Mouse (Mus musculus): ENCODE measurements at regions not wholly inside any gene's neighbourhood (a gene's known extent, or its start where the extent isn't known, plus 50 kb on each side); places are given as distances from the start of the nearest gene placed in this dataset.

DNA sequence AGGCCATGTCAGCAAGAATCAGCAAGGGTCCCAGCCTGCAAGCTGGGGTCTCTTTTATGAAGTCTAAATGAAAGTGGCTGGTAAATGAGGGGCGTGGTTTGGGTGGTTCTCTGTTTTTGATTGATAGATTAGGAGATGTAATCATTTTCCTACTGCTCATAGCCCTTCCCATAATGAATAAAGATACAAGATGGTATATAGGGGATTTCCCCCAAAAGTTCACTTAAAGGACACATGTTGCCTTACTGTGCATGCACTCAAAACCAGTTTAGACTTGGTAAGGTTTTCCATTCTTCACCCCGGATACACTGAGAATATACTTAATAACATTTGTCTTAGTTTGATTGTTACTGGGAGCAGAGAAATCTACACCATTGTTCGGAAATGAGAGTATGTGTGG, 262.4 kb upstream of the Zfp703 start:
- TF ChIP-seq CTCF (IDR thresholded peaks at IDR 0.05; ENCODE audit: low read depth) (no peak), EP300 (optimal IDR thresholded peaks at IDR 0.05) (no peak)
